Mouse (Mus musculus) kidney, adult 2 months (tissue): ENCODE results near the gene Ilvbl.

Source experiments
- CTCF ChIP-seq: fragments of 200-500 bp; conservative IDR thresholded peaks from 2 replicates; pipeline ENCODE4 v1.5.1; 2011; ENCODE audit warnings: low read depth, mild to moderate bottlenecking, control low read depth, low read length, moderate library complexity, mixed read lengths; ENCODE audit not compliant: insufficient read depth, insufficient read length
- POLR2A ChIP-seq: fragments of 200-500 bp; IDR thresholded peaks from one replicate; pipeline ENCODE4 v1.6.1; 2011; ENCODE audit warnings: low read depth, low read length, control low read depth

- no peak for TF ChIP-seq CTCF
- TF ChIP-seq POLR2A, result no peak
Observed at GRCm38 (mm10) chr10:78599865-78600264, 25.7 kb downstream of the Ilvbl start.
